In the genomic region with DNA sequence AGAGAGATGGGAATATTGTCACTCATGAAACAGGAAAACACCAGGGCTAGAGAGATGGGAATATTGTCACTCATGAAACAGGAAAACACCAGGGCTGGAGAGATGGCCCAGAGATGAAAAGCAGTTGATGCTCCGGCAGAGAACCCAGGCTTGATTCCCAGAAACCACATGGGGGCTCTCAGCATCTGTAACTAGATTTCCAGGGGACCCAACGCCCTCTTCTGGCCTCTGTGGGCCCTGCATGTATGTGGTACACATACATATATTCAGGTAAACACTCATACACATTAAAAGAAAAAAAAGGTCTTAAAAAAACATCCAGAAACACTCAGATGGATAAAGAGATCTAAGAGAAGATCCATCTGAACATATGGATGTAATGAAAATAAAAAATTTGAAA, we compare ENCODE assay signal across 22 mouse cellular contexts. TPM values are rescaled to one million over a fixed set of nuclear protein-coding genes. Genes with fewer than 3 reads are reported as not detected.
"Had no signal": no experiment of that assay in that cellular context is flagged by ENCODE, and none has a peak within 500 bp of the region (broad histone marks: within the 10 kb centered on the region; RNA-seq: fewer than 3 reads in every experiment).

No protein-coding gene starts in this region.

- H3K4me3 ChIP-seq: layer of hippocampus, adult 2 months; limb, embryonic 12.5 days; limb, embryonic 15.5 days; midbrain, embryonic 13.5 days; myocyte; neural tube, embryonic 13.5 days had no signal

- H3K4me1 ChIP-seq: limb, embryonic 15.5 days; midbrain, embryonic 13.5 days; neural tube, embryonic 13.5 days had no signal

- H3K9me3 ChIP-seq: limb, embryonic 12.5 days; limb, embryonic 15.5 days; midbrain, embryonic 13.5 days; neural tube, embryonic 13.5 days had no signal

- DNase-seq: kidney, postnatal 25 days; layer of hippocampus, adult 9-11 months; liver, postnatal 0 days; lung, embryonic 14.5 days; thymus, adult 2 months; thymus, postnatal 14 days; thymus, postnatal 4 days had no signal

- H3K27me3 ChIP-seq: limb, embryonic 12.5 days; limb, embryonic 15.5 days; midbrain, embryonic 13.5 days; neural tube, embryonic 13.5 days had no signal

- H3K36me3 ChIP-seq: limb, embryonic 12.5 days; limb, embryonic 15.5 days; midbrain, embryonic 13.5 days; neural tube, embryonic 13.5 days had no signal

- H3K27ac ChIP-seq: kidney, postnatal 0 days; layer of hippocampus, adult 2 months; limb, embryonic 12.5 days; limb, embryonic 15.5 days; liver, embryonic 14.5 days; macrophage; midbrain, embryonic 13.5 days; neural tube, embryonic 13.5 days; stomach, postnatal 0 days had no signal

- H3K9ac ChIP-seq: limb, embryonic 12.5 days; limb, embryonic 15.5 days; liver, embryonic 14.5 days; liver, postnatal 0 days; lung, embryonic 14.5 days; midbrain, embryonic 13.5 days; neural tube, embryonic 13.5 days had no signal

RNA-seq across cellular contexts. Expression of a gene that starts 22.8 kb away (rescaled TPM):
- total RNA-seq: monocyte, adult 5-6 weeks; neutrophil, adult 5-6 weeks had no signal

RNA-seq across cellular contexts. Expression of a gene that starts 26.9 kb away (rescaled TPM):
- total RNA-seq: left cerebral cortex, adult 18-20 months; left cerebral cortex, postnatal 25 days; megakaryocyte, adult 5-6 weeks; monocyte, adult 5-6 weeks; neutrophil, adult 5-6 weeks had no signal
